Mouse (Mus musculus) cerebellum, postnatal 10 days (tissue): ENCODE measurements at regions not wholly inside any gene's neighbourhood (a gene's known extent, or its start where the extent isn't known, plus 50 kb on each side); places are given as distances from the start of the nearest gene placed in this dataset.

ENCODE experiments used
- DNase-seq, 2 experiments: peaks; one replicate each; pipeline ENCODE4 v3.0.0; 2021; ENCODE audit warnings: mixed read lengths in 2 of 2

DNA sequence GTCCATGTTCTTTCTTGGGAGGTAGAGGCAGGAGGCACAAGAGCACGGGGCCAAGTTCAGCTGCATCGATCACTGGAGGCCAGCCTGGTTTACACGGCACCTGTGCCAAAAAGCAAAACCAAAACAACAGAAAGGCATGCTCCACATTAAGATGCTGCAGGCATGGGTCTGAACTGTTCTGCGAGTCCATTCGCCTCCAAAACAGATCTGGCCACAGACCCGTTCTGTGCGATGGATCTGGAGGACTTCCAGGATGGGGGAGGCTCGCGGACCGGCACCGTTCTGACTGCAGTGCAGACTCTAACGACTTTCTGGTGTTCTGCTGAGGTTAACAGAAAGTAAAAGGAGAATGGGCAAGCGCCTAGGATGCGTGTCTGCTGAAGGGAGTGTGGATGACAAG is 52.3 kb downstream of the A230072I06Rik start:
- peak; percentile 60 to 61 for DNase-seq

DNA sequence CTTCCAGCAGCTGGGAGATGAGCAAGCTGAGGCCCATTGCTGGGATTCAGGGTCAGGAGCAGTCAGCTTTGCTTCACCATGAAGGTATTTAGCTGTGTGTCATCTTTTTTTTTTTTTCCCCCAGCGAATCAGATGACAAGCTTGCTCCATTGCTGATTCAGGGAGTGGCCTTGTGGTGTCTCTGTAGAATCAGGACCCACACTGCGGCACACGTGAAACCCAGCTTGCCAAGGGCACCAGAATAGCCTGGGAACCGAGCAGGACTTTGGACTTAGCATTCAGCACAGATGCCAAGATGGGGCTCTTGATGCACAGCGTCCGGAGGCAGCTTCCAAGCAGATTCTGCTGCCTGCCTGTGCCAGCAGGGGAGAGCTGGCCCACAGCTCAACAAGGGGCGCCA is 53.0 kb downstream of the A230072I06Rik start:
- peak; percentile 42 to 65 for DNase-seq

DNA sequence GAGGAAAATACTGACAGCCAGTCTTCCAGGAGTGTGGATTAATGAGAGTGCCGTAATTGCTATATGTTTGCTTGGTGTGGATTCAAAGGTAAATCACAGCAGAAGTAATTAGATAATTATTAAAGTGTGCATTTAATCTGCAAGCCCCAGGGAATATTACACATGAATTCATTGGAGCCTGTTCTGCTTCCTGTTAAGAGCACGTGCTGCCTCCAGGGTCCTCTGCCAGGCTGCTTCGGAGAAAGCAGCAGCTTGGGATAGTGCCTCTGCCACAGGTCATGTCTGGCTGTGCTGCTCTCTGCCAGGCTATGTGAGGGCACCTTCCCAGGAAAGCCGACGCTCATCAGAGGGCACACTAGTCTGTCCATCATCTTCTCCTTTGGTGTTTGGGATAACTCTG is 55.5 kb downstream of the A230072I06Rik start:
- DNase-seq = peak; percentile 45 to 60

- no peak for DNase-seq
Measured at GRCm38 (mm10) chr8:12334605-12335004, 56.0 kb downstream of the A230072I06Rik start.

- DNase-seq = no peak
Measured at GRCm38 (mm10) chr8:12339149-12339924, 55.8 kb upstream of the Sox1 start.

GRCm38 (mm10) chr8:12340946-12341345 is 54.1 kb upstream of the Sox1 start:
- DNase-seq = no peak
